ENCODE assay signal across 8 mouse cellular contexts in genomic region chr2:129243786-129244185, GRCm38 (mm10). TPM values are rescaled to one million over a fixed set of nuclear protein-coding genes. Genes with fewer than 3 reads are reported as not detected.
DNase-seq lines count a peak whose midpoint lies in the region; ATAC-seq lines count a peak whose summit lies in the region.

No protein-coding gene starts in this region.

- peaks cover 23% of the 10 kb centered on the region for H3K4me1 ChIP-seq in intestine, embryonic 16.5 days (ENCODE audit: control insufficient read depth, insufficient read depth, low read length)
- H3K4me1 ChIP-seq in intestine, embryonic 15.5 days (replicated peaks), result peaks cover 17% of the 10 kb centered on the region; the same call in 1 of the 2 replicates
- H3K4me1 ChIP-seq in liver, embryonic 16.5 days (ENCODE audit: control insufficient read depth, low read depth, low read length), result peaks cover 46% of the 10 kb centered on the region

- H3K4me3 ChIP-seq in intestine, embryonic 16.5 days (ENCODE audit: low read length), result no peak overlapping the region
- no peak overlapping the region for H3K4me3 ChIP-seq in intestine, embryonic 15.5 days (replicated peaks)
- no peak overlapping the region for H3K4me3 ChIP-seq in liver, embryonic 16.5 days (ENCODE audit: low read depth, low read length)

- DNase-seq in T-cell, adult 2 months (ENCODE audit: low spot score), result peak; percentile 67
- DNase-seq in induced T-regulatory cell, adult 2 months (ENCODE audit: low read depth), result peak; percentile 59
- no peak for DNase-seq in MN1 (ENCODE audit: low spot score)
- no peak for DNase-seq in c-Kit-positive CD71-positive TER-119-positive erythroid progenitor cells, embryonic 14.5 days (ENCODE audit: low spot score)

- ATAC-seq in intestine, embryonic 16.5 days, result no peak
- no peak for ATAC-seq in intestine, embryonic 15.5 days
- no peak for ATAC-seq in liver, embryonic 16.5 days (ENCODE audit: low read depth)
- ATAC-seq in granulocyte monocyte progenitor cell, adult 5-6 weeks (replicated peaks; ENCODE audit: poor library complexity, severe bottlenecking), result no peak

- peak overlapping the region; percentile 24; the same call in 1 of the 2 replicates for H3K9ac ChIP-seq in intestine, embryonic 16.5 days (ENCODE audit: low read depth, low read length)
- no peak overlapping the region for H3K9ac ChIP-seq in intestine, embryonic 15.5 days
- no peak overlapping the region for H3K9ac ChIP-seq in liver, embryonic 16.5 days (ENCODE audit: low read depth, low read length)

- no peak overlapping the region for H3K4me2 ChIP-seq in intestine, embryonic 16.5 days (ENCODE audit: low read depth, low read length)
- no peak overlapping the region for H3K4me2 ChIP-seq in intestine, embryonic 15.5 days (replicated peaks)
- H3K4me2 ChIP-seq in liver, embryonic 16.5 days (ENCODE audit: low read depth, low read length), result no peak overlapping the region

- H3K9me3 ChIP-seq in intestine, embryonic 16.5 days (ENCODE audit: control insufficient read depth, low read length), result no peaks in the 10 kb centered on the region
- no peaks in the 10 kb centered on the region for H3K9me3 ChIP-seq in intestine, embryonic 15.5 days
- no peaks in the 10 kb centered on the region for H3K9me3 ChIP-seq in liver, embryonic 16.5 days (replicated peaks; ENCODE audit: control insufficient read depth, low read length)

- 44% methylated on average over 9 of the region's 9 CpGs for WGBS in intestine, embryonic 16.5 days
- WGBS in intestine, embryonic 15.5 days, result 47% methylated on average over 9 of the region's 9 CpGs
- 31% methylated on average over 9 of the region's 9 CpGs for WGBS in liver, embryonic 16.5 days (ENCODE audit: insufficient replicate concordance)

- H3K27ac ChIP-seq in intestine, embryonic 16.5 days (ENCODE audit: low read length), result no peak overlapping the region
- H3K27ac ChIP-seq in intestine, embryonic 15.5 days, result no peak overlapping the region
- H3K27ac ChIP-seq in liver, embryonic 16.5 days (ENCODE audit: low read length), result peak overlapping the region; percentile 9; the same call in 1 of the 2 replicates

- H3K27me3 ChIP-seq in intestine, embryonic 16.5 days (replicated peaks; ENCODE audit: control insufficient read depth, insufficient read depth, low read length), result no peaks in the 10 kb centered on the region
- no peaks in the 10 kb centered on the region for H3K27me3 ChIP-seq in intestine, embryonic 15.5 days (replicated peaks)
- H3K27me3 ChIP-seq in liver, embryonic 16.5 days (ENCODE audit: control insufficient read depth, insufficient read depth, low read depth, low read length), result no peaks in the 10 kb centered on the region

- no peaks in the 10 kb centered on the region for H3K36me3 ChIP-seq in intestine, embryonic 16.5 days (ENCODE audit: control insufficient read depth, insufficient read depth, low read length)
- no peaks in the 10 kb centered on the region for H3K36me3 ChIP-seq in intestine, embryonic 15.5 days
- H3K36me3 ChIP-seq in liver, embryonic 16.5 days (ENCODE audit: control insufficient read depth, insufficient read depth), result no peaks in the 10 kb centered on the region

RNA-seq across cellular contexts. Expression of gene Slc20a1, which starts 45.2 kb away (rescaled TPM):
- 28.8 and 30.4 TPM in 2 replicates for polyA plus RNA-seq in intestine, embryonic 16.5 days (2015; fragmentation: Nextera tagmentation; extraction: Ambion mirVana)
- 33.6 and 35.4 TPM in 2 replicates for polyA plus RNA-seq in intestine, embryonic 15.5 days (2015; fragmentation: Nextera tagmentation; extraction: Ambion mirVana)
- 39.4 and 39.6 TPM in 2 replicates for polyA plus RNA-seq in liver, embryonic 16.5 days (2015; fragmentation: Nextera tagmentation; extraction: Ambion mirVana)
- 34.8 and 35.3 TPM in 2 replicates for total RNA-seq in granulocyte monocyte progenitor cell, adult 5-6 weeks (2014; fragmentation: Nextera tagmentation)
- 71.3 and 85.3 TPM in 2 replicates for total RNA-seq in granulocyte monocyte progenitor cell, adult 5-6 weeks (2017)

RNA-seq across cellular contexts. Expression of gene Ckap2l, which starts 53.2 kb away (rescaled TPM):
- polyA plus RNA-seq in intestine, embryonic 16.5 days (2015; fragmentation: Nextera tagmentation; extraction: Ambion mirVana), result 30.9 and 32.7 TPM in 2 replicates
- polyA plus RNA-seq in intestine, embryonic 15.5 days (2015; fragmentation: Nextera tagmentation; extraction: Ambion mirVana), result 34.2 and 35.8 TPM in 2 replicates
- 24.6 and 27.2 TPM in 2 replicates for polyA plus RNA-seq in liver, embryonic 16.5 days (2015; fragmentation: Nextera tagmentation; extraction: Ambion mirVana)
- 17.1 and 49.8 TPM in 2 replicates for total RNA-seq in granulocyte monocyte progenitor cell, adult 5-6 weeks (2014; fragmentation: Nextera tagmentation)
- 55.3 and 56.6 TPM in 2 replicates for total RNA-seq in granulocyte monocyte progenitor cell, adult 5-6 weeks (2017)

Comparison
In these comparisons a context has a peak if more than half of its experiments do, and no peak if none do; other contexts are left out.
1. DNase-seq: peak in T-cell, adult 2 months (single experiment) and induced T-regulatory cell, adult 2 months (single experiment); none in MN1 (single experiment) and c-Kit-positive CD71-positive TER-119-positive erythroid progenitor cells, embryonic 14.5 days (single experiment).